Mouse (Mus musculus) embryonic facial prominence, embryonic 11.5 days (tissue): ENCODE data around the gene Agfg2. TPM values are rescaled to one million over a fixed set of nuclear protein-coding genes. Genes with fewer than 3 reads are reported as not detected.

Experiments
- ATAC-seq: fragments of 200-750 bp; cut with Nextera tagmentation; replicated peaks from 2 replicates; pipeline ENCODE4 v1.8.0; 2017; ENCODE audit warnings: low read depth; ENCODE audit not compliant: insufficient number of reproducible peaks, low FRiP score, low TSS enrichment
- DNase-seq: peaks from one replicate; pipeline ENCODE4 v3.0.0-alpha.2; 2015; ENCODE audit warnings: low spot score
- H3K27ac ChIP-seq: fragments of 300-500 bp; sonication (generic); replicated peaks from 2 replicates; pipeline ENCODE4 v1.5.1; 2014; ENCODE audit warnings: mild to moderate bottlenecking, low read depth, low read length, control low read depth
- H3K27me3 ChIP-seq: fragments of 300-500 bp; sonication (generic); 2 replicates; pipeline ENCODE4 v1.6.1; 2014; ENCODE audit warnings: mild to moderate bottlenecking, low read length, moderate library complexity, mixed read lengths; ENCODE audit not compliant: control insufficient read depth, insufficient read depth
- H3K36me3 ChIP-seq: fragments of 300-500 bp; sonication (generic); replicated peaks from 2 replicates; pipeline ENCODE4 v1.6.1; 2014; ENCODE audit warnings: low read depth, mild to moderate bottlenecking, low read length, moderate library complexity, mixed read lengths; ENCODE audit not compliant: control insufficient read depth, insufficient read depth
- H3K4me1 ChIP-seq: fragments of 300-500 bp; sonication (generic); 2 replicates; pipeline ENCODE4 v1.6.1; 2014; ENCODE audit warnings: low read length, mixed read lengths; ENCODE audit not compliant: control insufficient read depth, insufficient read depth
- H3K4me2 ChIP-seq: fragments of 300-500 bp; sonication (generic); 2 replicates; pipeline ENCODE4 v1.6.1; 2014; ENCODE audit warnings: low read depth, mild to moderate bottlenecking, control low read depth, low read length, moderate library complexity
- H3K4me3 ChIP-seq: fragments of 300-500 bp; sonication (generic); 2 replicates; pipeline ENCODE4 v1.5.1; 2014; ENCODE audit warnings: low read depth, low read length, control low read depth
- H3K9ac ChIP-seq: fragments of 300-500 bp; sonication (generic); replicated peaks from 2 replicates; pipeline ENCODE4 v1.6.1; 2014; ENCODE audit warnings: mild to moderate bottlenecking, control low read depth, low read length
- H3K9me3 ChIP-seq: fragments of 300-500 bp; sonication (generic); replicated peaks from 2 replicates; pipeline ENCODE4 v1.6.1; 2016; ENCODE audit warnings: mild to moderate bottlenecking, low read length, inconsistent platforms, mixed read lengths; ENCODE audit not compliant: control insufficient read depth
- WGBS: fragments of 180-500 bp; shearing (Covaris S2); extraction: QIAGEN DNeasy Blood & Tissue Kit; methylation state at CpG from one replicate; pipeline ENCODE4 v1.1.7; 2014; 5-methylcytosine and 5-hydroxymethylcytosine counted together
- polyA plus RNA-seq: library from polyadenylated mRNA; unstranded; fragments of >200 nt; fragmentation: Nextera tagmentation; extraction: Ambion mirVana; gene quantifications from 2 replicates; pipeline ENCODE4 v1.2.1, GENCODE M21; 2014

Gene Agfg2
- polyA plus RNA-seq, 1 experiment from 2014 or later, result 11.9 TPM

- Histone ChIP-seq H3K4me3 (no peak overlapping the region), H3K4me2 (no peak overlapping the region), H3K27ac (no peak overlapping the region), H3K4me1 (no peaks in the 10 kb centered on the region), H3K27me3 (no peaks in the 10 kb centered on the region), H3K36me3 (no peaks in the 10 kb centered on the region), H3K9me3 (no peaks in the 10 kb centered on the region), H3K9ac (no peak overlapping the region)
- DNase-seq (no peak), ATAC-seq (no peak)
- 64% methylated on average over 1 of the region's 1 CpGs for WGBS
These were observed 7.4 kb upstream of the Agfg2 start for GRCm38 (mm10) chr5:137691881-137692280.

GRCm38 (mm10) chr5:137690531-137690930 is 6.0 kb upstream of the Agfg2 start:
- no peaks in the 10 kb centered on the region for H3K9me3 ChIP-seq
- no peak overlapping the region for H3K27ac ChIP-seq
- H3K4me3 ChIP-seq, result no peak overlapping the region
- DNase-seq (no peak), ATAC-seq (no peak)
- H3K9ac ChIP-seq, result no peak overlapping the region
- H3K36me3 ChIP-seq, result no peaks in the 10 kb centered on the region
- no peaks in the 10 kb centered on the region for H3K27me3 ChIP-seq
- no peak overlapping the region for H3K4me2 ChIP-seq
- WGBS, result 63% methylated on average over 9 of the region's 9 CpGs
- no peaks in the 10 kb centered on the region for H3K4me1 ChIP-seq

GRCm38 (mm10) chr5:137689974-137690373 is 5.4 kb upstream of the Agfg2 start:
- Histone ChIP-seq H3K36me3 (no peaks in the 10 kb centered on the region), H3K4me2 (no peak overlapping the region), H3K27me3 (no peaks in the 10 kb centered on the region), H3K4me1 (no peaks in the 10 kb centered on the region), H3K9me3 (no peaks in the 10 kb centered on the region), H3K9ac (no peak overlapping the region), H3K27ac (no peak overlapping the region), H3K4me3 (no peak overlapping the region)
- no peak for ATAC-seq
- DNase-seq, result no peak
- 85% methylated on average over 3 of the region's 3 CpGs for WGBS

GRCm38 (mm10) chr5:137686127-137686790 is 1.7 kb upstream of the Agfg2 start:
- no peak for ATAC-seq
- H3K27ac ChIP-seq, result no peak overlapping the region
- H3K27me3 ChIP-seq, result no peaks in the 10 kb centered on the region
- no peak overlapping the region for H3K9ac ChIP-seq
- H3K4me3 ChIP-seq, result no peak overlapping the region
- no peak for DNase-seq
- no peaks in the 10 kb centered on the region for H3K9me3 ChIP-seq
- H3K36me3 ChIP-seq, result no peaks in the 10 kb centered on the region
- H3K4me1 ChIP-seq, result no peaks in the 10 kb centered on the region
- 77% methylated on average over 6 of the region's 6 CpGs for WGBS
- no peak overlapping the region for H3K4me2 ChIP-seq

- DNase-seq (no peak), ATAC-seq (no peak)
- Histone ChIP-seq H3K27me3 (no peaks in the 10 kb centered on the region), H3K4me3 (no peak overlapping the region), H3K4me2 (no peak overlapping the region), H3K4me1 (no peaks in the 10 kb centered on the region), H3K9me3 (no peaks in the 10 kb centered on the region), H3K36me3 (no peaks in the 10 kb centered on the region), H3K27ac (no peak overlapping the region), H3K9ac (no peak overlapping the region)
- 92% methylated on average over 3 of the region's 3 CpGs for WGBS
These were observed 1.1 kb upstream of the Agfg2 start for GRCm38 (mm10) chr5:137685653-137686052.

GRCm38 (mm10) chr5:137683388-137684293 is 885 bp downstream of the Agfg2 start:
- WGBS, result 14% methylated on average over 28 of the region's 28 CpGs
- Histone ChIP-seq H3K27me3 (no peaks in the 10 kb centered on the region), H3K36me3 (no peaks in the 10 kb centered on the region), H3K4me1 (no peaks in the 10 kb centered on the region), H3K27ac (peak overlapping the region; percentile 28; the same call in 1 of the 2 replicates), H3K4me3 (peak overlapping the region; percentile 70), H3K4me2 (peak overlapping the region; percentile 91), H3K9me3 (no peaks in the 10 kb centered on the region), H3K9ac (peak overlapping the region; percentile 74)
- DNase-seq, result peak; percentile 15
- peak; percentile 21; the same call in 1 of the 2 replicates for ATAC-seq

- Histone ChIP-seq H3K4me3 (no peak overlapping the region), H3K36me3 (no peaks in the 10 kb centered on the region), H3K27ac (no peak overlapping the region), H3K9me3 (no peaks in the 10 kb centered on the region), H3K27me3 (no peaks in the 10 kb centered on the region), H3K4me1 (no peaks in the 10 kb centered on the region), H3K9ac (no peak overlapping the region), H3K4me2 (no peak overlapping the region)
- 92% methylated on average over 6 of the region's 6 CpGs for WGBS
- ATAC-seq, result no peak
- DNase-seq, result no peak
These were observed 2.0 kb downstream of the Agfg2 start for GRCm38 (mm10) chr5:137682526-137682925.

- H3K9ac ChIP-seq, result no peak overlapping the region
- H3K27me3 ChIP-seq, result no peaks in the 10 kb centered on the region
- no peak overlapping the region for H3K27ac ChIP-seq
- no peaks in the 10 kb centered on the region for H3K4me1 ChIP-seq
- ATAC-seq, result no peak
- H3K4me2 ChIP-seq, result no peak overlapping the region
- DNase-seq, result no peak
- H3K36me3 ChIP-seq, result no peaks in the 10 kb centered on the region
- H3K9me3 ChIP-seq, result no peaks in the 10 kb centered on the region
- no peak overlapping the region for H3K4me3 ChIP-seq
- WGBS, result 81% methylated on average over 4 of the region's 4 CpGs
These were observed 4.8 kb downstream of the Agfg2 start for GRCm38 (mm10) chr5:137679726-137680125.
